9 mouse cellular contexts compared by ENCODE assay signal in genomic region chr10:8968276-8968923, GRCm38 (mm10).
DNase-seq lines count a peak whose midpoint lies in the region; ATAC-seq and TF ChIP-seq lines count a peak whose summit lies in the region.
"Had no signal": no experiment of that assay in that cellular context is flagged by ENCODE, and none has a peak within 500 bp of the region (broad histone marks: within the 10 kb centered on the region; RNA-seq: fewer than 3 reads in every experiment).

No protein-coding gene starts in this region.

- WGBS in intestine, embryonic 16.5 days, result 26% methylated on average over 8 of the region's 8 CpGs
- 31% methylated on average over 8 of the region's 8 CpGs for WGBS in stomach, postnatal 0 days
- WGBS in cerebellum, adult 2 months, result 50% methylated on average over 8 of the region's 8 CpGs

- TF ChIP-seq POLR2A in cerebellum, adult 2 months (IDR thresholded peaks at IDR 0.05; ENCODE audit: borderline replicate concordance, insufficient read depth, low read length), result no peak

- H3K4me1 ChIP-seq in intestine, embryonic 16.5 days (ENCODE audit: control insufficient read depth, insufficient read depth, low read length), result peaks cover 8% of the 10 kb centered on the region
- no peaks in the 10 kb centered on the region for H3K4me1 ChIP-seq in stomach, postnatal 0 days (replicated peaks; ENCODE audit: control insufficient read depth, insufficient read depth)
- H3K4me1 ChIP-seq in cerebellum, adult 2 months (ENCODE audit: control insufficient read depth, insufficient read depth, low read length), result no peaks in the 10 kb centered on the region

- DNase-seq in layer of hippocampus, postnatal 10 days (ENCODE audit: low spot score in 2 of 2), result peak; percentile 14 to 25
- DNase-seq in layer of hippocampus, adult 8-10 months (ENCODE audit: low spot score in 2 of 2), result no peak
- DNase-seq in gastrocnemius, postnatal 36 days, result peak; percentile 28 to 40
- DNase-seq in lung, postnatal 10 days, result peak; percentile 71
- peak; percentile 16 for DNase-seq in stomach, postnatal 0 days (ENCODE audit: low spot score)
- DNase-seq in cerebellum, adult 2 months, result no peak
- DNase-seq in frontal cortex, postnatal 25 days (ENCODE audit: low spot score in 2 of 2), result no peak

- TF ChIP-seq EP300 in stomach, postnatal 0 days (optimal IDR thresholded peaks at IDR 0.05), result no peak

- H3K36me3 ChIP-seq in intestine, embryonic 16.5 days (ENCODE audit: control insufficient read depth, insufficient read depth, low read length), result no peaks in the 10 kb centered on the region
- no peaks in the 10 kb centered on the region for H3K36me3 ChIP-seq in stomach, postnatal 0 days (ENCODE audit: control insufficient read depth, insufficient read depth, low read length)

- H3K27ac ChIP-seq in intestine, embryonic 16.5 days (ENCODE audit: low read length), result peak overlapping the region; percentile 43
- H3K27ac ChIP-seq in stomach, postnatal 0 days (replicated peaks), result 0 out of 2 replicates have a peak overlapping the region, but pooled peaks have one; percentile 30
- H3K27ac ChIP-seq in cerebellum, adult 2 months (ENCODE audit: insufficient read depth, low read length), result no peak overlapping the region

- no peaks in the 10 kb centered on the region for H3K9me3 ChIP-seq in intestine, embryonic 16.5 days (ENCODE audit: control insufficient read depth, low read length)
- H3K9me3 ChIP-seq in stomach, postnatal 0 days (ENCODE audit: control insufficient read depth, low read length), result no peaks in the 10 kb centered on the region

- no peak overlapping the region for H3K9ac ChIP-seq in intestine, embryonic 16.5 days (ENCODE audit: low read depth, low read length)
- H3K9ac ChIP-seq in stomach, postnatal 0 days (ENCODE audit: low read length), result no peak overlapping the region

- no peak overlapping the region for H3K4me2 ChIP-seq in intestine, embryonic 16.5 days (ENCODE audit: low read depth, low read length)
- H3K4me2 ChIP-seq in stomach, postnatal 0 days (replicated peaks; ENCODE audit: low read depth), result no peak overlapping the region

- intact Hi-C loops in gastrocnemius, postnatal 36 days (cut with DNase I), result no loop called here

- H3K27me3 ChIP-seq in intestine, embryonic 16.5 days (replicated peaks; ENCODE audit: control insufficient read depth, insufficient read depth, low read length), result no peaks in the 10 kb centered on the region
- H3K27me3 ChIP-seq in stomach, postnatal 0 days (ENCODE audit: control insufficient read depth, insufficient read depth, low read length), result no peaks in the 10 kb centered on the region
- no peaks in the 10 kb centered on the region for H3K27me3 ChIP-seq in cerebellum, adult 2 months (ENCODE audit: control insufficient read depth, insufficient read depth, low read length)

- no peak for TF ChIP-seq CTCF in stomach, postnatal 0 days (IDR thresholded peaks at IDR 0.05; ENCODE audit: low read depth)
- TF ChIP-seq CTCF in cerebellum, adult 2 months (IDR thresholded peaks at IDR 0.05; ENCODE audit: borderline replicate concordance, insufficient read depth, low read depth, low read length), result no peak

- H3K4me3 ChIP-seq in intestine, embryonic 16.5 days (ENCODE audit: low read length), result no peak overlapping the region
- H3K4me3 ChIP-seq in stomach, postnatal 0 days (ENCODE audit: low read depth, low read length), result no peak overlapping the region
- no peak overlapping the region for H3K4me3 ChIP-seq in cerebellum, adult 2 months (replicated peaks; ENCODE audit: insufficient read depth, low read depth, low read length)
- H3K4me3 ChIP-seq: myocyte had no signal

- peak; percentile 75 for ATAC-seq in intestine, embryonic 16.5 days
- peak; percentile 49; the same call in 1 of the 2 replicates for ATAC-seq in stomach, postnatal 0 days (ENCODE audit: low FRiP score, low TSS enrichment)

Comparison
In these comparisons a context has a peak if more than half of its experiments do, and no peak if none do; other contexts are left out.
1. DNase-seq: peak in layer of hippocampus, postnatal 10 days (2 of 2), gastrocnemius, postnatal 36 days (2 of 2), lung, postnatal 10 days (single experiment) and stomach, postnatal 0 days (single experiment); none in layer of hippocampus, adult 8-10 months (0 of 2), cerebellum, adult 2 months (0 of 2) and frontal cortex, postnatal 25 days (0 of 2).